Mouse (Mus musculus) brain, embryonic 14.5 days (tissue): ENCODE results near the gene Zfp385b.

Experiments used
- CTCF ChIP-seq: fragments of 200-500 bp; IDR thresholded peaks from 2 replicates; pipeline ENCODE4 v1.5.1; 2012; ENCODE audit warnings: inconsistent platforms, mild to moderate bottlenecking, moderate library complexity, borderline replicate concordance; ENCODE audit not compliant: insufficient read depth, insufficient read length; ENCODE audit errors: extremely low read depth
- POLR2A ChIP-seq: fragments of 200-500 bp; IDR thresholded peaks from 2 replicates; pipeline ENCODE4 v1.6.1; 2012; ENCODE audit warnings: mild to moderate bottlenecking, inconsistent platforms, borderline replicate concordance; ENCODE audit not compliant: poor library complexity, insufficient read depth, insufficient read length, severe bottlenecking; ENCODE audit errors: extremely low read depth

DNA sequence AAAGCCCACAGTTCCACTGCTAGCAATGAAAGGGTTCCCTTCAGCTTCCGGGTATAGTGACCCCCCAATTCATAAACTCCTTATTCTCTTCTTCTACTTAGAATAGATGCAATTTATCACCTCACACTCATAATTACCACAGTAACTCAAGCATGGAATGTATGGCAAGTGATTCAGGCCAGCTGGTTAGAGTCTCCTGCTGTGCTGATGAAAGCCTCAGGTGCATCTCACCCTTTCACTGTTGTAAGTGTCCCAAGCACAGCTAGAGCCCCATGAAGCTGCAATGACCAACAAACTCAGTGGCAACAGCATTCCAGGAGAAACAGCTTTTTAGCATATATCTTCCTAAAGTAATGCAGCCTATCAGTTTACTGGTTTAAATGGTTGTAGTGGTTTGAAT, 235.9 kb downstream of the Zfp385b start:
- TF ChIP-seq POLR2A: no peak
- TF ChIP-seq CTCF: no peak
